Mouse (Mus musculus): ENCODE results near the gene Echdc2.
"Not testable (repeated sequence)": the region's sequence is repeated elsewhere in the genome, so short reads cannot be mapped to it uniquely, and the experiment has no call there.

- TF ChIP-seq CTCF (IDR thresholded peaks at IDR 0.05; ENCODE audit: low read depth, low read length); GATA2 (IDR thresholded peaks at IDR 0.05; ENCODE audit: borderline replicate concordance, low read depth, low read length): not testable (repeated sequence)
Measured at GRCm38 (mm10) chr4:108145554-108145953, 19.7 kb upstream of the Echdc2 start.

Data from G1E (cell line).